Mouse (Mus musculus): ENCODE data around the gene Asdurf. TPM values are rescaled to one million over a fixed set of nuclear protein-coding genes. Genes with fewer than 3 reads are reported as not detected.

Asdurf gene
- polyA plus RNA-seq, 1 experiment: 7.7 TPM

- no peaks in the 10 kb centered on the region for H3K4me1 ChIP-seq (ENCODE audit: control insufficient read depth, insufficient read depth, low read length)
- TF ChIP-seq POLR2A (IDR thresholded peaks at IDR 0.05; ENCODE audit: low read depth, low read length) (no peak), CTCF (IDR thresholded peaks at IDR 0.05; ENCODE audit: borderline replicate concordance, insufficient read depth, low read length) (no peak)
- H3K27ac ChIP-seq (ENCODE audit: insufficient read depth, low read length): no peak overlapping the region
- H3K4me3 ChIP-seq (ENCODE audit: insufficient read depth, low read length): no peak overlapping the region
Measured at GRCm38 (mm10) chr1:53324827-53325494, 27.5 kb downstream of the Asdurf start.

- no peak overlapping the region for H3K4me3 ChIP-seq (ENCODE audit: insufficient read depth, low read length)
- no peak overlapping the region for H3K27ac ChIP-seq (ENCODE audit: insufficient read depth, low read length)
- H3K4me1 ChIP-seq (ENCODE audit: control insufficient read depth, insufficient read depth, low read length): no peaks in the 10 kb centered on the region
- TF ChIP-seq POLR2A (IDR thresholded peaks at IDR 0.05; ENCODE audit: low read depth, low read length) (no peak), CTCF (IDR thresholded peaks at IDR 0.05; ENCODE audit: borderline replicate concordance, insufficient read depth, low read length) (no peak)
Measured at GRCm38 (mm10) chr1:53324277-53324676, 28.1 kb downstream of the Asdurf start.

- no peak overlapping the region for H3K27ac ChIP-seq (ENCODE audit: insufficient read depth, low read length)
Measured at GRCm38 (mm10) chr1:53323254-53323653, 29.2 kb downstream of the Asdurf start.

GRCm38 (mm10) chr1:53321662-53322344 is 30.6 kb downstream of the Asdurf start:
- Histone ChIP-seq H3K27ac (ENCODE audit: insufficient read depth, low read length) (no peak overlapping the region), H3K4me1 (ENCODE audit: control insufficient read depth, insufficient read depth, low read length) (no peaks in the 10 kb centered on the region), H3K4me3 (ENCODE audit: insufficient read depth, low read length) (no peak overlapping the region)
- TF ChIP-seq POLR2A (IDR thresholded peaks at IDR 0.05; ENCODE audit: low read depth, low read length) (no peak), CTCF (IDR thresholded peaks at IDR 0.05; ENCODE audit: borderline replicate concordance, insufficient read depth, low read length) (no peak)

More at GRCm38 (mm10) chr1:53323254-53323653, 29.2 kb downstream of the Asdurf start:
- Histone ChIP-seq H3K4me3 (ENCODE audit: insufficient read depth, low read length) (no peak overlapping the region), H3K4me1 (ENCODE audit: control insufficient read depth, insufficient read depth, low read length) (no peaks in the 10 kb centered on the region)
- TF ChIP-seq CTCF (IDR thresholded peaks at IDR 0.05; ENCODE audit: borderline replicate concordance, insufficient read depth, low read length) (no peak), POLR2A (IDR thresholded peaks at IDR 0.05; ENCODE audit: low read depth, low read length) (no peak)

- H3K4me3 ChIP-seq (ENCODE audit: insufficient read depth, low read length): peak within 1 kb of the TSS; percentile 91
- TF ChIP-seq POLR2A (IDR thresholded peaks at IDR 0.05; ENCODE audit: low read depth, low read length) (peak; percentile 73), CTCF (IDR thresholded peaks at IDR 0.05; ENCODE audit: borderline replicate concordance, insufficient read depth, low read length) (no peak)
- H3K27ac ChIP-seq (ENCODE audit: insufficient read depth, low read length): peak within 1 kb of the TSS; percentile 91
- H3K4me1 ChIP-seq (ENCODE audit: control insufficient read depth, insufficient read depth, low read length): no peaks in the 10 kb centered on the region
Measured at GRCm38 (mm10) chr1:53312989-53313967, 39.1 kb downstream of the Asdurf start, which contains the start of gene Osgepl1. Gene Osgepl1 (plus strand): TSS chr1:53313624.

- no peak overlapping the region for H3K4me3 ChIP-seq (ENCODE audit: insufficient read depth, low read length)
- TF ChIP-seq POLR2A (IDR thresholded peaks at IDR 0.05; ENCODE audit: low read depth, low read length) (no peak), CTCF (IDR thresholded peaks at IDR 0.05; ENCODE audit: borderline replicate concordance, insufficient read depth, low read length) (no peak)
- H3K4me1 ChIP-seq (ENCODE audit: control insufficient read depth, insufficient read depth, low read length): no peaks in the 10 kb centered on the region; the same call in 1 of the 2 replicates
Measured at GRCm38 (mm10) chr1:53300506-53300905, 51.9 kb downstream of the Asdurf start.

More at GRCm38 (mm10) chr1:53300506-53300905, 51.9 kb downstream of the Asdurf start:
- H3K27ac ChIP-seq (ENCODE audit: insufficient read depth, low read length): no peak overlapping the region

Other genes with a start within 250 kb of the Asdurf start
- gene 1700019A02Rik, start 165.0 kb downstream of the Asdurf start, polyA plus RNA-seq (2011; ENCODE audit: insufficient read length, low read depth, missing spikeins): not detected in 2 replicates
- 8.3 and 8.5 TPM in 2 replicates for gene Pms1, start 55.6 kb downstream of the Asdurf start, polyA plus RNA-seq (2011; ENCODE audit: insufficient read length, low read depth, missing spikeins)
- 14.0 and 15.3 TPM in 2 replicates for gene Ormdl1, start 55.5 kb downstream of the Asdurf start, polyA plus RNA-seq (2011; ENCODE audit: insufficient read length, low read depth, missing spikeins)
- gene Gm28778, start 55.5 kb downstream of the Asdurf start, polyA plus RNA-seq (2011; ENCODE audit: insufficient read length, low read depth, missing spikeins): not detected in 2 replicates
- 8.0 and 11.2 TPM in 2 replicates for gene Osgepl1, start 39.0 kb downstream of the Asdurf start, polyA plus RNA-seq (2011; ENCODE audit: insufficient read length, low read depth, missing spikeins)
- gene Gm28551, start within 50 bp of the Asdurf start, polyA plus RNA-seq (2011; ENCODE audit: insufficient read length, low read depth, missing spikeins): not detected in 2 replicates
- 63.4 and 78.7 TPM in 2 replicates for gene Asnsd1, start 133 bp upstream of the Asdurf start, polyA plus RNA-seq (2011; ENCODE audit: insufficient read length, low read depth, missing spikeins)

Data from embryonic fibroblast, embryonic 13.5 days (primary cell).